Mouse (Mus musculus): ENCODE results near the gene Klk7. TPM values are rescaled to one million over a fixed set of nuclear protein-coding genes. Genes with fewer than 3 reads are reported as not detected.

Gene Klk7
- polyA plus RNA-seq, 1 experiment from 2014 or later, result not detected

DNA sequence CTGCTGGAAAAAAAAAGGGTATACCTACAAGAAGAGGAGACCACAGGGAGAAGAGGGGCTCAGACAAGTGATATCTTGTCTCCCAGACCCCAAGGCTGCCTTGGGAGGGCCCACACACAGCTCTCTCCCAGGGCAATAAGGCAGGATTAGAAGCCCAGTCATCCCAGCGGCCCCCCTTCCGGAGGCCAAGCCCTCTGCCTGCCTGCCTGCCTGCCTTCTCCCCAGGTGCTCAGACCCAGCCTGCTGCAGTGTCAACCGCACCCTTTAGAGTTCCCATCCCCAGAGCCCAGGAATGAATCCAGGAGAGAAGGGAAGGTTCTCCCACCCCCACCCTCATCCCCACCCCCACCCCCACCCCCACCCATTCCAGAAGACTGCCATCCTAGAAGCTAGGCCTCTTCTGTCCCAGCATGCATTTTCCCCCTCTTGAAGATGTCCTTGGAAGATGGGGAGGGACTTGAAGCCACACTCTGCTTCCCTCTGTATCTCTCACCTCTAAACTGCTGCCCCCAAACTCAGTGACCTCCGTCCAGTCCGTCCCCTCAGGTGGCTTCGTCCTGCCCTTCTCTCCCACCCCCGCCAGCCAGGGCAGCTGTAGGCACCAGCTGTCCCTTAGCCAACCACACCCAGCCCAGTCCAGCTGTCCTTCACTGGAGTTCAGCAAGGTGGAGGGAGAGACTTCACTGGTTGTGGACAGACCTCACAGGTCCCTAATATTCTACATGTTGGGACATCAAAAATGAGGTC is 35.6 kb upstream of the Klk7 start:
- DNase-seq (ENCODE audit: low spot score) (peak; percentile 21), ATAC-seq (ENCODE audit: insufficient number of reproducible peaks, low FRiP score, low TSS enrichment, low read depth) (no peak)
- Histone ChIP-seq H3K4me2 (ENCODE audit: low read depth, severe bottlenecking) (no peak overlapping the region), H3K4me3 (ENCODE audit: low read depth, low read length) (no peak overlapping the region), H3K9ac (ENCODE audit: low read length) (no peak overlapping the region), H3K36me3 (ENCODE audit: control insufficient read depth, insufficient read depth, low read length) (no peaks in the 10 kb centered on the region), H3K9me3 (ENCODE audit: control insufficient read depth, low read length) (no peaks in the 10 kb centered on the region), H3K27me3 (ENCODE audit: control insufficient read depth, insufficient read depth, low read length) (no peaks in the 10 kb centered on the region), H3K4me1 (ENCODE audit: control insufficient read depth, insufficient read depth, low read length) (no peaks in the 10 kb centered on the region), H3K27ac (replicated peaks; ENCODE audit: low read depth, low read length) (no peak overlapping the region)
- WGBS, result 45% methylated on average over 7 of the region's 7 CpGs

DNA sequence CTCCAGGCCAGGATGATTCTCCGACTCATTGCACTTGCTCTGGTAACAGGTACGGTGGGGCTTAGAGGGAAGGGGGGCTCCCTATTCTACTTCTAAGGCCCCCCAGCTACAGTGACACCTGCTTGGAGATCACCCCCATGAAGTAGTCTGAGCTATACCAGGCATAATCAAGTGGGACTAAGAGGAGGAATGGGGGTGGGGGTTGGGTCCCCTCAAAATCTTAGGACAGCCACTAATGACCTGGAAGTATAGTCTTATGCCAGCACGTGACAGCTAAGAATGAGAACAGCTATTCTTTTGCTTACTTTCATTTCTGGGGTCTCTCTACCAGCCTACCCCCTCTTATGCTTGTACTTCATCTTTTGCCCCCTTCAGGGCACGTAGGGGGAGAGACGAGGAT is 34.6 kb upstream of the Klk7 start:
- no peak overlapping the region for H3K27ac ChIP-seq (replicated peaks; ENCODE audit: low read depth, low read length)
- H3K4me3 ChIP-seq (ENCODE audit: low read depth, low read length), result no peak overlapping the region
- WGBS, result 77% methylated on average over 5 of the region's 5 CpGs
- H3K27me3 ChIP-seq (ENCODE audit: control insufficient read depth, insufficient read depth, low read length), result no peaks in the 10 kb centered on the region
- H3K4me2 ChIP-seq (ENCODE audit: low read depth, severe bottlenecking), result no peak overlapping the region
- H3K4me1 ChIP-seq (ENCODE audit: control insufficient read depth, insufficient read depth, low read length), result no peaks in the 10 kb centered on the region
- H3K36me3 ChIP-seq (ENCODE audit: control insufficient read depth, insufficient read depth, low read length), result no peaks in the 10 kb centered on the region
- H3K9me3 ChIP-seq (ENCODE audit: control insufficient read depth, low read length), result no peaks in the 10 kb centered on the region
- no peak overlapping the region for H3K9ac ChIP-seq (ENCODE audit: low read length)
- DNase-seq (ENCODE audit: low spot score) (no peak), ATAC-seq (ENCODE audit: insufficient number of reproducible peaks, low FRiP score, low TSS enrichment, low read depth) (no peak)

DNA sequence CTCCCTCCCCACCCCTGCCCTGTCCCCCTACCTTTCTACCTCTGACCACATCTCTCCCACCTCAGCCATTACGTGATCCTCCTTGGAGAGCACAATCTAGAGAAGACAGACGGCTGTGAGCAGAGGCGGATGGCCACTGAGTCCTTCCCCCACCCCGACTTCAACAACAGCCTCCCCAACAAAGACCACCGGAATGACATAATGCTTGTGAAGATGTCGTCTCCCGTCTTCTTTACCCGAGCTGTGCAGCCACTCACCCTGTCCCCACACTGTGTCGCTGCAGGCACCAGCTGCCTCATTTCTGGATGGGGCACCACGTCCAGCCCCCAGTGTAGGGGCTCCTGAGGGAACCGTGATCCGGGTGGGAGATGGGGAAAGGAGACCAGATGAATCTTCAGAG is 33.7 kb upstream of the Klk7 start:
- no peaks in the 10 kb centered on the region for H3K36me3 ChIP-seq (ENCODE audit: control insufficient read depth, insufficient read depth, low read length)
- H3K9me3 ChIP-seq (ENCODE audit: control insufficient read depth, low read length), result no peaks in the 10 kb centered on the region
- ATAC-seq (ENCODE audit: insufficient number of reproducible peaks, low FRiP score, low TSS enrichment, low read depth), result no peak
- H3K27me3 ChIP-seq (ENCODE audit: control insufficient read depth, insufficient read depth, low read length), result no peaks in the 10 kb centered on the region
- H3K4me3 ChIP-seq (ENCODE audit: low read depth, low read length), result no peak overlapping the region
- H3K4me1 ChIP-seq (ENCODE audit: control insufficient read depth, insufficient read depth, low read length), result no peaks in the 10 kb centered on the region
- peak; percentile 13 for DNase-seq (ENCODE audit: low spot score)
- H3K9ac ChIP-seq (ENCODE audit: low read length), result no peak overlapping the region
- H3K4me2 ChIP-seq (ENCODE audit: low read depth, severe bottlenecking), result no peak overlapping the region
- 89% methylated on average over 12 of the region's 12 CpGs for WGBS
- H3K27ac ChIP-seq (replicated peaks; ENCODE audit: low read depth, low read length), result no peak overlapping the region

DNA sequence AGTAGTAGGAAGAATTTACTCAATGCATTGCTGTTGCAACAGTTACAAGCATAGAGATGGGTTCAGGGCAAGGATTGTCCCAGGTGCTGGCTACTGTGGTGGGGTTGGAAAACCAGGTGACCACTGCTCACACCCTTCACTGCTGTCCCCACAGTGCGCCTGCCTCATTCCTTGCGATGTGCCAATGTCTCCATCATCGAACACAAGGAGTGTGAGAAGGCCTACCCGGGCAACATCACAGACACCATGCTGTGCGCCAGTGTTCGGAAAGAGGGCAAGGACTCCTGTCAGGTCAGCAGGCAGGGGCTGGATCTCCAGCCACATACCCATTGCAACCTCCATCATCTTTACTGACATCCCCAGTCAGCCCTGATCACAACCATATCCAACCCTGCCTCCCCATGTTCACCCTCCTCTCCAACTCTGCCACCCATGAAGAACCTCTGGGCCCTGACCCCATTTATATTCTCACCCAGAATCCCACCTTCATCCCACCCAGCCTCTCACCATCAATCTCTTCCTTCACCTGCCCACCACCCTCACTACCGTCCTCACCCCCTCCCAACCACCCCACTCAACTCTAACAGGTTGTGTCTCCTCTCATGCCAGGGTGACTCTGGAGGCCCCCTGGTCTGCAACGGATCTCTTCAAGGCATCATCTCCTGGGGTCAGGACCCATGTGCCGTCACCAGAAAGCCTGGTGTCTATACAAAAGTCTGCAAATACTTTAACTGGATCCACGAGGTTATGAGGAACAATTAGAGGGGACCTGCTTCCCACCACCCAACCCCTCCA is 32.7 kb upstream of the Klk7 start:
- peaks cover 3% of the 10 kb centered on the region; the same call in 1 of the 2 replicates for H3K4me1 ChIP-seq (ENCODE audit: control insufficient read depth, insufficient read depth, low read length)
- H3K27ac ChIP-seq (replicated peaks; ENCODE audit: low read depth, low read length), result no peak overlapping the region
- DNase-seq (ENCODE audit: low spot score), result peak; percentile 10
- H3K27me3 ChIP-seq (ENCODE audit: control insufficient read depth, insufficient read depth, low read length), result peaks cover 3% of the 10 kb centered on the region; the same call in 1 of the 2 replicates
- no peaks in the 10 kb centered on the region for H3K36me3 ChIP-seq (ENCODE audit: control insufficient read depth, insufficient read depth, low read length)
- WGBS, result 85% methylated on average over 10 of the region's 10 CpGs
- H3K9ac ChIP-seq (ENCODE audit: low read length), result no peak overlapping the region
- H3K9me3 ChIP-seq (ENCODE audit: control insufficient read depth, low read length), result no peaks in the 10 kb centered on the region
- no peak overlapping the region for H3K4me2 ChIP-seq (ENCODE audit: low read depth, severe bottlenecking)
- no peak overlapping the region for H3K4me3 ChIP-seq (ENCODE audit: low read depth, low read length)
- no peak for ATAC-seq (ENCODE audit: insufficient number of reproducible peaks, low FRiP score, low TSS enrichment, low read depth)

DNA sequence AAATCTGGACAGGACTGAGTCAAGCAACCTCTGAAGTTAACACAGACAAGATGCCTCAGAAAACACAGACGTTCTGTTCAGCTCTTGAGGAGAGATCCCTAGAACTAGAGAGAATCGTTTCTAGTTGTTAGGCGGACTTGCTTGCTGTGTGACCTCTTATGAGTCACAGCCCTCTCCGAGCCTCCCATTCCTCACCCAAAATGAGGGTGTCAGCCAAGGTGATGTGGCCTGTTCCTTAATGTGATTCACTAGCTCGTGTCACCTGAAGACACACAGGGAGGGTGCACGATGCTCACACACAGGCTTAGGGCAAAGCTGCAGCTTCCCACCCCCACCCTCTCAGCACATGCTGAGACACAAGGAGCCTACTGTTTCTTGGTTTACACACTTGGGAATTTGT is 30.9 kb upstream of the Klk7 start:
- no peak for DNase-seq (ENCODE audit: low spot score)
- no peak overlapping the region for H3K27ac ChIP-seq (replicated peaks; ENCODE audit: low read depth, low read length)
- H3K4me2 ChIP-seq (ENCODE audit: low read depth, severe bottlenecking), result no peak overlapping the region
- H3K9me3 ChIP-seq (ENCODE audit: control insufficient read depth, low read length), result no peaks in the 10 kb centered on the region
- 68% methylated on average over 6 of the region's 6 CpGs for WGBS
- ATAC-seq (ENCODE audit: insufficient number of reproducible peaks, low FRiP score, low TSS enrichment, low read depth), result no peak
- H3K9ac ChIP-seq (ENCODE audit: low read length), result no peak overlapping the region
- peaks cover 6% of the 10 kb centered on the region; the same call in 1 of the 2 replicates for H3K27me3 ChIP-seq (ENCODE audit: control insufficient read depth, insufficient read depth, low read length)
- H3K4me1 ChIP-seq (ENCODE audit: control insufficient read depth, insufficient read depth, low read length), result peaks cover 3% of the 10 kb centered on the region; the same call in 1 of the 2 replicates
- no peak overlapping the region for H3K4me3 ChIP-seq (ENCODE audit: low read depth, low read length)
- H3K36me3 ChIP-seq (ENCODE audit: control insufficient read depth, insufficient read depth, low read length), result no peaks in the 10 kb centered on the region

DNA sequence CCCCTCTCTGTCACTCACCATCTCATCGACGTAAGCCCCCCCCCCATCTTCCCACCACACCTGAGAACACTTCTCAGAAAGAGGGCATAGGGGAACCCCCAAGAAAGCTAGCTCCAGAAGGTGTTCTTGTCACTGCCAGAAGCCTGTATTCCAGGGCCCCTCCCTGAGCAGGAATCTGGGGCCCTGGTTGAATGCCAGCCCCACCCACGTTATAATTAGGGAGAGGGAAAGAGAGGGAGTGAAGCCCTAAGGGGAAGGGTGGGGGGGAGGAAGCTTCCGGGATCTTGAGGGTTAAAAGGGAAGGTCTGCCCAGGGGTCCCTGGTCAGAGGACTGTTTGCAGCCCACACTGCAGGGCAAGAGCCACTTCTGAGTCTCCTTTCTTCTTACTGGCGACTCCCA is 30.3 kb upstream of the Klk7 start, which contains the start of gene Klk10:
Klk10 (plus strand) TSS at position 290 of the 400 bp plus-strand sequence.
- H3K4me3 ChIP-seq (ENCODE audit: low read depth, low read length), result no peak within 1 kb of the TSS
- no peaks in the 10 kb centered on the region for H3K36me3 ChIP-seq (ENCODE audit: control insufficient read depth, insufficient read depth, low read length)
- H3K9me3 ChIP-seq (ENCODE audit: control insufficient read depth, low read length), result no peaks in the 10 kb centered on the region
- H3K27ac ChIP-seq (replicated peaks; ENCODE audit: low read depth, low read length), result no peak within 1 kb of the TSS
- no peak within 1 kb of the TSS for H3K4me2 ChIP-seq (ENCODE audit: low read depth, severe bottlenecking)
- WGBS, result 43% methylated on average over 5 of the region's 5 CpGs
- DNase-seq (ENCODE audit: low spot score) (no peak), ATAC-seq (ENCODE audit: insufficient number of reproducible peaks, low FRiP score, low TSS enrichment, low read depth) (no peak)
- H3K27me3 ChIP-seq (ENCODE audit: control insufficient read depth, insufficient read depth, low read length), result peaks cover 6% of the 10 kb centered on the region; the same call in 1 of the 2 replicates
- peaks cover 3% of the 10 kb centered on the region; the same call in 1 of the 2 replicates for H3K4me1 ChIP-seq (ENCODE audit: control insufficient read depth, insufficient read depth, low read length)
- H3K9ac ChIP-seq (ENCODE audit: low read length), result no peak within 1 kb of the TSS

DNA sequence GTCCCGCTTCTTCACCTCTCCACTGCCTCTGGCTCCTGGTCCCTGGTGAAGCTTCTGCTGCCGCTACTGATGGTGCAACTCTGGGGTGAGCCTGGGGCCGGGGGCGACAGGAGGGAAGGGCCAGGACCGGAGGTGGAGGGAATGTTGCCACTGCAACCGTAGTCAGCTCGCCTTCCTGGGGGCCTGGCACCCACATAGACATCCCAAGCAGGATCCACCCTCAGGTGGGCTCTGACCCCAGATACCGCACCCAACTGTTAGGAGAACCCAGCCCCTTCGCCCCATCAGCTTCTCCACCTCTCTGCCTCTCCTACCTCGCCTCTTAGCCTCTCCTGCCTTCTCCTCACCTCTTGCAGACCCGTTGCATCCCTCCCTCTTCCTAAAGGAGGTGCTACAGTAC is 29.6 kb upstream of the Klk7 start:
- peaks cover 6% of the 10 kb centered on the region; the same call in 1 of the 2 replicates for H3K27me3 ChIP-seq (ENCODE audit: control insufficient read depth, insufficient read depth, low read length)
- H3K9me3 ChIP-seq (ENCODE audit: control insufficient read depth, low read length), result no peaks in the 10 kb centered on the region
- ATAC-seq (ENCODE audit: insufficient number of reproducible peaks, low FRiP score, low TSS enrichment, low read depth) (no peak), DNase-seq (ENCODE audit: low spot score) (no peak)
- no peak overlapping the region for H3K9ac ChIP-seq (ENCODE audit: low read length)
- H3K4me1 ChIP-seq (ENCODE audit: control insufficient read depth, insufficient read depth, low read length), result peaks cover 3% of the 10 kb centered on the region; the same call in 1 of the 2 replicates
- no peaks in the 10 kb centered on the region for H3K36me3 ChIP-seq (ENCODE audit: control insufficient read depth, insufficient read depth, low read length)
- no peak overlapping the region for H3K4me2 ChIP-seq (ENCODE audit: low read depth, severe bottlenecking)
- WGBS, result 85% methylated on average over 10 of the region's 11 CpGs
- H3K4me3 ChIP-seq (ENCODE audit: low read depth, low read length), result no peak overlapping the region
- H3K27ac ChIP-seq (replicated peaks; ENCODE audit: low read depth, low read length), result no peak overlapping the region
